Mouse (Mus musculus): Measurements from ENCODE around the gene Agap1.
A peak's percentile ranks its signal among the peaks of the same experiment; 100 is the strongest.

Agap1 gene

GRCm38 (mm10) chr1:89780675-89781074, 326.1 kb downstream of the Agap1 start:
- no peak for DNase-seq

GRCm38 (mm10) chr1:89781861-89782260, 327.3 kb downstream of the Agap1 start:
- no peak for DNase-seq

GRCm38 (mm10) chr1:89786793-89787192, 332.2 kb downstream of the Agap1 start:
- DNase-seq, result no peak

- no peak for DNase-seq
Observed at GRCm38 (mm10) chr1:89798724-89799123, 344.1 kb downstream of the Agap1 start.

GRCm38 (mm10) chr1:89801506-89801905, 346.9 kb downstream of the Agap1 start:
- peak; percentile 9 for DNase-seq

- DNase-seq, result no peak
Observed at GRCm38 (mm10) chr1:89804981-89805380, 350.4 kb downstream of the Agap1 start.

- DNase-seq, result no peak
Observed at GRCm38 (mm10) chr1:89812816-89813215, 358.2 kb downstream of the Agap1 start.

GRCm38 (mm10) chr1:89816487-89817206, 362.0 kb downstream of the Agap1 start:
- no peak for DNase-seq

- no peak for DNase-seq
Observed at GRCm38 (mm10) chr1:89821822-89822221, 367.2 kb downstream of the Agap1 start.

- no peak for DNase-seq
Observed at GRCm38 (mm10) chr1:89822431-89822830, 367.8 kb downstream of the Agap1 start.

- no peak for DNase-seq
Observed at GRCm38 (mm10) chr1:89823036-89823435, 368.4 kb downstream of the Agap1 start.

- no peak for DNase-seq
Observed at GRCm38 (mm10) chr1:89827051-89827450, 372.4 kb downstream of the Agap1 start.

- DNase-seq, result no peak
Observed at GRCm38 (mm10) chr1:89831095-89831494, 376.5 kb downstream of the Agap1 start.

GRCm38 (mm10) chr1:89844064-89844463, 389.5 kb downstream of the Agap1 start:
- no peak for DNase-seq

GRCm38 (mm10) chr1:89845487-89845886, 390.9 kb downstream of the Agap1 start:
- DNase-seq, result no peak

- DNase-seq, result no peak
Observed at GRCm38 (mm10) chr1:89846148-89846547, 391.5 kb downstream of the Agap1 start.

- no peak for DNase-seq
Observed at GRCm38 (mm10) chr1:89848356-89849039, 393.9 kb downstream of the Agap1 start.

GRCm38 (mm10) chr1:89849151-89849860, 394.7 kb downstream of the Agap1 start:
- no peak for DNase-seq

- DNase-seq, result no peak
Observed at GRCm38 (mm10) chr1:89849861-89850230, 395.2 kb downstream of the Agap1 start.

GRCm38 (mm10) chr1:89850681-89851414, 396.2 kb downstream of the Agap1 start:
- DNase-seq, result no peak

GRCm38 (mm10) chr1:89859182-89859581, 404.6 kb downstream of the Agap1 start:
- DNase-seq, result peak; percentile 73

GRCm38 (mm10) chr1:89860017-89860730, 405.6 kb downstream of the Agap1 start:
- DNase-seq, result peak; percentile 71

Data from lung, postnatal 36 days (tissue).